Mouse (Mus musculus) urinary bladder, adult 18-20 months (tissue): ENCODE measurements around the gene Mmd2.

Source experiments
- DNase-seq, 2 experiments: peaks; one replicate each; pipeline ENCODE4 v3.0.0; 2022; ENCODE audit warnings: low spot score in 2 of 2, mixed read lengths in 2 of 2

Gene Mmd2

DNA sequence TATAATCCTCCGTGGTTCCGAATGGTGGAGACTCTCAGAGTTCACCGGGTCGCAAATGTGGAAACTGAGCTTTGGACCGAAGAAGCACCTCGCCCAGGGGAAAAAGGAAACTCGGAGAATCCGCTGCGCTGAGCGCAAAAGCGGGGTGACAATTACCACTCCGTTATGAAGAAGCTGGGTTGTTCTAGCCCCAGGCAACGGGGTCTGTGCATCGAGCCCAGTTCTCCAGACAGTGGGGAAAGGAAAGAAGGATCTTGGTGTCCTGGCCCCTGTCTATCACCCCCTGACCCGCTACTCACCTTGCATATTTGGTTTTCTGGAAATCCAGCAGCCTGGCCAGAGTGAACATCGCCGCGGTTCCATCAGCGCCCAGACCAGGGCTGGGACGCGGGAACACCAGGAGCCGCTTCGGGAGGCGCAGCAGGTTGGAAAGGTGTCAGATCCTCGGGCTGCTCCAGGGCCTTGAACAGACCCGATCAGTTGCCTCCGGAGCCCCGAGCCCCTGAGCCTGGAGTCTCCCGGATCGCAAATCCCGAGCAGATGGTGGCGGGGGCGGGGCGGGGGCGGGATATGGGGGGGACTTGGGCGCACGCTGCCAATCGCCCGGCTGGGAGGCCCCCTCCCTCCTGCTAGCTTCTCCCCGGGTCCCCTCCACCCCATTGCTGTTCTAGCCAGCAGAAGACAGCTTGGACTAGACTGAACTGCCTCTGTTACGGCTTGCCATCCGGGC is at the start of gene Mmd2:
Gene Mmd2, minus strand, starts transcription at position 542 of the 730 bp plus-strand sequence.
- no peak for DNase-seq

GRCm38 (mm10) chr5:142652266-142652665 is 43.7 kb upstream of the Mmd2 start:
- DNase-seq: no peak

- DNase-seq: no peak
These were observed 42.3 kb upstream of the Mmd2 start for GRCm38 (mm10) chr5:142650794-142651497.

GRCm38 (mm10) chr5:142650390-142650789 is 41.8 kb upstream of the Mmd2 start:
- DNase-seq: no peak

- no peak for DNase-seq
These were observed 41.0 kb upstream of the Mmd2 start for GRCm38 (mm10) chr5:142649460-142650050.

DNA sequence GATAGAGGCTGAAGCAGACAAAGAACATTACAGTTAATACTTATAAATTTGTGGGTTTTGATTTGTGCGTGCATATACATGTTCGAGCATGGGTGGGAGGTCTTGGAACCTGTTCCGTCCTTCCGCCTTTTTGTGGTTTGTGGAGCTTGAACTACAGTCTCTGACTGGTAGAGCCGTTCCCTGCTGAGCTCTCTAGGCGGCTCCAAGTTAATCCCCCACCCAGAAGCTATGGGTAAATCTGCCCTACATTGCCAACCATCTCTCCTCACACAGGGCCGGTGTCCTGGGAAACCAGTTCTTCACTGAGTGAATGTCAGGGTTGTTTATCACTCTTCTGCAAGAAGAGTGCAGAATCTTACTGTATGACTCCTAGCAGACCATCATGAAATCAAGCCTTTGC is 39.6 kb upstream of the Mmd2 start:
- peak in 1 of 2 experiments; percentile 29 for DNase-seq

DNA sequence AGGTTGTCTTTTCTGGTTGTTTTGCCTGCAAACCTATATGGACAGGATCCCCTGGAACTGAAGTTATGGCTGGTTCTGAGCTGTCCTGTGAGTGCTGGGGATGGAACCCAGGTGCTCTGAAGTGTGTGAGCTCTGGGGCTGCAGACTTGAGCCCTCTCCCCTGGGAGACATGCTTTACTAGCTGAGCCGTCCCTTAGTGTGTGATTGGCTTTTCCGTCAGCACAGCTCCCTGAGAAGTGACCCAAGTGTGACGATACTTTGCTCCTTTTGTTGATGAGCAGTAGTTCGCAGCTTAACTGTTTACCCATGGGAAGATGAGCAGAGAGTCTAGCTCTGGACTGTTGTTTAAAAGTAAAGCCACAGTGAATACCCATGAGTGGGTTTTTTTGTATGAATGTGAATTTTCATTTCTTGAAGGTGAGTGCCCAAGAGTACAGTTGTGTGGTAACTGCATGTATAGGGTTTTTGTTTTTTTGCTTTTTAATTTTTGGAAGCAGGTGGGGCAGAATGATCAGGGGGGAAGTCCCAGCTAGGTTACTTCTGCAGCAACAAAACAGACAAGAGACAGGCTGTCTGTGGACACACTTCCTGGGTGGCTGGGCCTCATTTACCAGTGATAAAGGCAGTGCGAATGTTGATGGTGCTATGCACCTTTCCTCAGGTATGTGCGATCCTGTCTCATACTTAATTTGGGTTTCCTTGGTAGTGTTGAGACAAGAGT is 32.9 kb upstream of the Mmd2 start:
- no peak for DNase-seq

- no peak for DNase-seq
These were observed 31.5 kb upstream of the Mmd2 start for GRCm38 (mm10) chr5:142640088-142640487.

DNA sequence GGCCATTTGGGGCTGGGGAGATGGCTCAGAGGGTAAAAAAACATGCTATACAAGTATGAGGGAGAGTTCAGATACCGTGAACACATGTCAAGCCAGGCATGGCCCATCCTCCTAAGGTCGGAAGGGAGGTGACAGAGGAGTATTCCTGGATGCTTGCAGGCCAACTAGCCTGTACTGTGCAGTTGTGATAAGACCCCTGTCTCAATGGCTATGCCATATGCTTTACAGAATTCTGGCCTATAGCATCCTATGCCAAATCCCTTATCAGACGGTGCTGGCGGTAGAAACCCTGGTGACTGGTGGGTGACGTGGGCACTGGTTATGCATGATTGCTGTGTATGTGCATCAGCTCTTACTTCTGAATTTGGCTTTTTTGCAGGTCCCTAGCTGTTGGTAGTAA is 29.2 kb upstream of the Mmd2 start:
- no peak for DNase-seq

GRCm38 (mm10) chr5:142630224-142630623 is 21.6 kb upstream of the Mmd2 start:
- no peak for DNase-seq

DNA sequence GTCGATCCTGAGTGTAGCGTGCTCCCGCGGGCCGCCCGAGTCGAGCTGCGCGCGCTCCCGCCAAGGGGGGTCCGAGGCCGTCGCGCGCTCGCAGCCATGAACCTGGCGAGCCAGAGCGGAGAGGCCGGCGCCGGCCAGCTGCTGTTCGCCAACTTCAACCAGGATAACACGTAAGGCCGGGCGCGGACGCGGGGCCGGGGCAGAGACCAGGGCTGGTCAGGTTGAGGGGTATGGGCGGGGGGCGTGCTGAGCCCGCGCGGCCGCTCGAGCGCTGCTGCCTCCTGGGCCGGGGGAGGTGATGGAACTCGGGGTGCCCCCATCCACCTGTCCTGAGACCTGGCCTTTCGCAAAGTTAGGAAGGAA is 21.0 kb upstream of the Mmd2 start:
- DNase-seq: no peak

DNA sequence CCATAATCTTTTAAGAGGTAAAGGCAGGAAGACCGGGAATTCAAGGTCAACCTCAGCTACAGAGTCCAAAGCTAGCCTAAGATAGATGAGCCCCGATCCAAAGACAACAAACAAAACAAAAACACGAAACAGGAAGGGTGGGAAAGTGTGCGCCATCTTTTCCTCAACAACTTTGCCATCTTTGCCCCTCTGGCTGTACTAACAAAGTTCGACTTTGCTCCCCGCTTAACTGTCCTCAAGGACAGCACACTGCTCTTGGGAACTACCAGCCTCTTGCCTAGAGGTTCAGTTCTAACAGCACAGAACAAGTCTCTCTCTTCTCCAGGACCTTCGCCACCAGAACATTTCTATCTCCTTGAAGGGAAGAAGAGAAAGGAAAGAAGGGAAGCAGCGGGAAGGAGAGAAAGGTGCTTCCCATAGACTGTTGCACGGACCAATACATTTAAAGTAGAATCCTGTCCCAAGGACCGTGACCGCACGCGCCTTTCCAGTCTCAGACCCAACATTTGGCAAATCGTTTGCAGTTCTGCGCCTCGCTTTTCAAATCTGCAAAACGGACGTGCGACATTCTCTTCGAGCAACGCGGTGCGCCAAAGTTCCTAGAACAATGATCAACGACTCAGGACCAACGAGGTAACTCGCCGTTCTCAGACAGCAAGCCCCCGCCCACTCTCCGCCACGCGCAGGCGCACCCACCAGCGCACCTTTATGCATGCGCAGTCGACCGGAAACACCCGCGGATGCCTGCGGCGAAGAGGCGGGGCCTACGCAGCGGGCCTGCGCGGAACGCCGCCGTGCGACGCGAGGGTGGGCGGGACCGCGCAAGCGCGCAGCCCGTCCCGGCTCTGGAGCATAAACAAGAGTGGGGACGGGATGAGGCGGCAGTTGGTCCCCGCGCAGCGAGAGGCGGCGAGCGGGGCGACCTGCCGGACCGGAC is 20.4 kb upstream of the Mmd2 start:
- DNase-seq: peak; percentile 95 to 97

GRCm38 (mm10) chr5:142627398-142627797 is 18.8 kb upstream of the Mmd2 start, which contains the start of gene Wipi2:
Wipi2 (plus strand) TSS chr5:142627698.
- DNase-seq: no peak

DNA sequence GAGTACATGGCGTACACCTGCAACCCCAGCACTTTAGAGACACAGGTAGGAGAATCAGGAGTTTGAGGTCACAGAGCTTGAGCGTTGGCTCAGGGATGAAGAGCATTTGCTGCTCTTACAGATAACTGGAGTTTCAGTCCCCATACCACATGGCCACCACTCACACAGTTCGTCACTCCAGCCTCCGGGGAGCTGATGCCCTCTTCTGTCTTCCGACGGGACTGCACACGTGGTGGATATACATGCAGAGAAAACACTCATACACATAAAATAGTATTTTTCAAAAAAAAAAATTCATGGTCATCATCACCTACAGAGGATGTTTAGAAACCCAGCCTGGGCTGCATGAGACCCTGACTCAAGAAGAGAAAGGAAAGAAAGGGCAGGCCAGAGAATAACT is 14.5 kb upstream of the Mmd2 start:
- no peak for DNase-seq

GRCm38 (mm10) chr5:142622134-142622533 is 13.5 kb upstream of the Mmd2 start:
- DNase-seq: no peak

DNA sequence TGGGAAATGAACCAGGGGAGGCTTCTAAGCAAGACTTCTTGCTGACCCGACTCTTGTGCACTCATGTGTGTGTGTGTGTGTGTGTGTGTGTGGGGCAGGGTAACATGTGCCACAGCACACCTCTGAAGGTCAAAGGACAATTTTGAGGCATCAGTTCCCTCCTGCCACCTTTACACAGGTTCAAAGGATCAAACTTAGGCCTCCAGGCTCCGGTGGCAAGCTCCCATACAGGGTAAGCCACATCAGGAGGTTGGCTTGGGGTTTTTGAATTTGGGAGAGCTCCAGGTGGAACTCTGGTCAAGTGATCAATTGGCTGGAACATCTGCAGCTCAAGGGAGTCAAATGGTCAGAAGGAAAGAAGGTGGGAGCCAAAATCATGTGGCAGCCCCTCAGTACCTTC is 12.8 kb upstream of the Mmd2 start:
- no peak for DNase-seq

- peak in 1 of 2 experiments; percentile 25 for DNase-seq
These were observed 11.3 kb upstream of the Mmd2 start for GRCm38 (mm10) chr5:142619866-142620265.

DNA sequence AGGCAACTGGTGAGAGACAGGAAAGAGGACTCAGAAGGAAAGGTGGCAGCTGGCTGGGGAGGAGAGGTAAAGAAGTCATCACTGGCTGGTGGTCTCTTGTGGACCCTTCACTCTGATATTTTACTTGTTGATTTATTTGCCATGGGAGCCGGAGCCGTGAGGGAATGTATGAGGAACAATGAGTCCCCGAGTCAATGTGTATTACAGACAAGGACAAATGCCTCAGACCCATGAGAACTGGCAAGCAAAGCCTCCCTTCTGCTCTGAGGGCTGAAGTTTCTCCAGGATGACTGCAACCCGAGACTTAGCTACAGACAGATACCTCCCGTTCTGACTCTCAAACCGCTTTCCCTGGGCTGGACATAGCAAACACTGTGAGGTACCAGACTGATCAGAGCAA is 7.7 kb upstream of the Mmd2 start:
- DNase-seq: no peak

DNA sequence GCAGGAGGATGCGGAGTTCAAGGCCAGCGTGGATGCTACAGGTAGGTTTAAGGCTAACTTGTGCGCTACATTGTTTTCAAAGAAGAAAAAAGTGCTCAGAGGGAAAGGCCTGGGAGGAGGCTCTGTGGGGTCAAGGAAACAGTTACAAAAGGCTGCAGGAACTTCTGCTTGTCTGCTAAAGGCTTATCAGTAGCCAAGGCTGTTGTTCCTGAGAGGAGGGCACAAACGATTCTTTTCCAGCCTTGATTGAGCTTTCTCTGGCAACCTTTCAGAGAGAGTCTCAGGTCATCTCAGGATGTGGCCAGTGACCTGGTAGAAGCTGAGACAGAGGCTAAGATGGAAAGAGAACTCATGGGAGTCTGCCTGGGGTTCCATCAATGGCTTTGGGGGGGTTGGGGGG is 7.0 kb upstream of the Mmd2 start:
- no peak for DNase-seq

DNA sequence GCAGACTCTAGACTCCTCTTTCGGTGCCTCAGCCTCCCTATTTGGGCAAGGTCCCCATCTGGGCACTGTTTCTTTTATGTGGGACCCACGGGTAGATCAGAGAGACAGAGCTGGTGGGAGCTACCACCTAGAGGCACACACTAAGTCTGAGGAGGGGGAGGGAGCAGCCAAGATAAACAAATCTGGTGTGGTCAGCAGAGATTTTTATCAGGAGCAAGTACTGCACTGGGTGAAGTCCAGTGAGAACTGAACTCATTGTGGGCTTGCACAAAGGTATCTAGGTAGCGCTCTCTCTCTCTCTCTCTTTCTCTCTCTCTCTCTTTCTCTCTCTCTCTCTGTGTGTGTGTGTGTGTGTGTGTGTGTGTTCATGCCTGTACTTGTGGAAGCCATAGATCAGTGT is 5.9 kb upstream of the Mmd2 start:
- no peak for DNase-seq

DNA sequence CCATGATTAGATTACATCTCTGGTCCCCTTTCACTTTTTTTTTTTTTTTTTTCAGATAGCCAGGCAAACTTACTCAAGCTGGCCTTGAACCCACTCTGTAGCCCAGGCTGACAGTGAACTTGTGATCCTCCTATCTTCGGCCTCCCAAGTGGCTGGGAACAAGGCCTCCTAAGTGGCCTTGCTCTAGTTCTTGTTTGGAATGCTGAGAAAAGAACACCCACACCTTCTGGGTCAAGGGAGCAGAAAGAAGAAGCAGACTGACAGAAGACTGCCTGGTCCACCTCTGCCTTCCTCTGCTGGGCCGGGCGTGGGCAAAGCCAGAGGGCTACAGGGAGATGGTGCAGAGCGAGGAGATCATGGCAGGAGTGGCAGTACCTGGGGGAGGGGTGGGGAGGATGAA is 1.8 kb upstream of the Mmd2 start:
- no peak for DNase-seq
